Mouse (Mus musculus) layer of hippocampus, adult 2 months (tissue): ENCODE data around the gene Dnah7c. TPM values are rescaled to one million over a fixed set of nuclear protein-coding genes. Genes with fewer than 3 reads are reported as not detected.
"Not testable (repeated sequence)": the region's sequence is repeated elsewhere in the genome, so short reads cannot be mapped to it uniquely, and the experiment has no call there.

Experiments
- DNase-seq, 2 experiments: peaks; one replicate each; pipeline ENCODE4 v3.0.0; 2022; ENCODE audit warnings: low spot score in 2 of 2
- H3K27ac ChIP-seq: fragments of 200-600 bp; 2 replicates; pipeline ENCODE4 v1.8.1; 2022
- H3K4me3 ChIP-seq: fragments of 200-600 bp; 2 replicates; pipeline ENCODE4 v1.8.1; 2022; ENCODE audit warnings: mild to moderate bottlenecking
- CTCF ChIP-seq: fragments of 200-600 bp; conservative IDR thresholded peaks from 2 replicates; pipeline ENCODE4 v1.8.1; 2022; ENCODE audit warnings: antibody characterized with exemption, mild to moderate bottlenecking, moderate library complexity
- long read RNA-seq, 2 experiments: library from polyadenylated mRNA; stranded (forward); transcript quantifications; one replicate each; pipeline ENCODE4 v2.0.0; 2021; ENCODE audit warnings: borderline mapping rate in 2 of 2
- total RNA-seq, 2 experiments: library from RNA; stranded (reverse); gene quantifications; 2 replicates each; pipeline ENCODE4 v1.2.3; 2021

Gene Dnah7c
- total RNA-seq = under 1 TPM; 0.32 to 0.69 TPM
- long read RNA-seq, experiment 1 = 0 reads
- long read RNA-seq, experiment 2 = 0 reads

DNA sequence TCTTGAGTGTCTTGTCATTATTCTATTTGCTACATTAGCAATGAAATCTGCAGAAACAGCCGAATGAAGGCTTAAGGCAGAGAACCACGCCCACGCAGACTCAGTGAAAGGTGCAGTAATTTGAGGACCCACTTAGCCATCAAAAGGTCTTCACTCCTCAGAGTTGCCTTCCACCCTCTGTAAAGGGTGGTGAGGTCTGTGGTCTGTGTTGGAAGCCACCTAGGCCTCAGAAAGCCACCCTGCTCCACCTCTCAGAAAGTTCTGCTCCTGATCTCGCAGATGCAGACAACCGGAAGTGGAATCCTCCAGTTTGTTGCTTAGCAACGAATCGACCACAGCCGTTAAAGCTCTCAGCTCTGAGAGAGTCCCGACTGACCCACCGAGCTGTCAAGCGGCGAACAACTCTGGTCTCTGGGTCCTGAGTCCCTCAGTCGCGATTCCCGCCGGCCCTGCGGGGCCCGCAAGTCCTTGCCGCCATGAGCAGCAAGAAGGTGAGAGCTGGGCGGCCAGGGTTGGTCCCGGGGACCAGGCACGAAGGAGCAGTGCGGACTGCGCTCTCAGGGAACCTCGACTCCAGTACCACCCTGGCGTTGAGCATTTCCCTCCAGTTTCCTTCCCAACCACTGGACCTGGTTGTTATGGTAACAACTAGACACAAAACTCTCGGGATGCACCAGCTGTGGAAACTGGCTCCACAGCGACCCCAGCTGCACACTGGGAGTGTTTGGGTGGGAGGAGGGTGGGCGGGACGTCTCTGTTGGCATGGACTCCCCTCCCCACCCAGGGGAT is at the start of gene Dnah7c:
Gene Dnah7c (plus strand): TSS at position 456 of the 789 bp plus-strand sequence.
- Histone ChIP-seq H3K4me3 (peak within 1 kb of the TSS; percentile 56), H3K27ac (0 out of 2 replicates have a peak within 1 kb of the TSS, but pooled peaks have one; percentile 18)
- peak in 1 of 2 experiments; percentile 19 for DNase-seq
- peak; percentile 40 for TF ChIP-seq CTCF

DNA sequence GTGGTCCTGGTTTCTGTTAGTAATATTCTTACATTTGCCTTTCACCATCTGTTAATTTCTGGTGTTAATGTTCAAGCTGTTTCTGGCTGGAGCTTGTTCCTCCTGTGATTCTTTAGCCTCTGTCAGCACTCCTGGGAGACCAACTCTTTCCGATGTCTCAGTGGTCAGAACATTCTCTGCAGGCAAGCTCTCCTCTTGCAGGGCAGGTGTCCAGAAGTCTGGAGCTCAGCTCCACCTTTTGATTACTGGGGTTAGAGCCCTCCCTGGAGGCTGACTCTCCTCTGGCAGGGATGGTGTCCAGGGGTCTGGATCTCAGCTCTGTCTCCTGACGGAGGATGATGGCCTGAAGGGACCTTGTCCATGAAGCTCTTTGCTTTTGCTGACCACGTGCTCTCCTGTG is 44.8 kb upstream of the Dnah7c start:
- H3K4me3 ChIP-seq, H3K27ac ChIP-seq, DNase-seq: not testable (repeated sequence)

DNA sequence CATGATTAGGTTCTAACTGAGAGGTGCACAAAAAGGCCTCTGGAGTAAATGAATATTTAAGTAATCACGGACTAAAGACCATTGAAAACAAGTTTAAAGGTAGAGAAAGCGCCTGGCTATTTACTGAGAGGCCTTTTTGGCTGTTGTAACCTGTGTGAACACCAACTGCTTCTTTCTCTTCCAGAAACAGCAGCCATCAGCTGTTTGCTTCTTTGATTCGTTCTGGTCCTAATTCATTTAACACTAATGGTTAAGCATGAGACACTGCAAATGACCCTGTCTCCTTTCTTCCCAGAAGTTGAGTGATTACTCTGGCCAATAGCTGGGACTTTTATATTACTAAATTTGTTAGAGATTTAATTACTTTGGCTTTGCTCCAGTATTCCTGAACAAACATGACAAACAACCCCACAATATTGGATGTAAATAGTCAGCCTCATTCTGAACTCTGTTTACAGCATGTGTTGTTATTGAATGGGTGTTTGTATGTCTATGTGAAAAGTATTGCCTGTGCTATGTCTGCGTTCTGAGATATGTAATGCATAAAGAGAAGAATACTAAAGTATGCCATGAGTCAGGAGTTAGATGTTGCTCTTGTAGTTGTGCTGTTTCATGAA is 30.6 kb upstream of the Dnah7c start:
- not testable (repeated sequence) for H3K4me3 ChIP-seq, H3K27ac ChIP-seq, DNase-seq

DNA sequence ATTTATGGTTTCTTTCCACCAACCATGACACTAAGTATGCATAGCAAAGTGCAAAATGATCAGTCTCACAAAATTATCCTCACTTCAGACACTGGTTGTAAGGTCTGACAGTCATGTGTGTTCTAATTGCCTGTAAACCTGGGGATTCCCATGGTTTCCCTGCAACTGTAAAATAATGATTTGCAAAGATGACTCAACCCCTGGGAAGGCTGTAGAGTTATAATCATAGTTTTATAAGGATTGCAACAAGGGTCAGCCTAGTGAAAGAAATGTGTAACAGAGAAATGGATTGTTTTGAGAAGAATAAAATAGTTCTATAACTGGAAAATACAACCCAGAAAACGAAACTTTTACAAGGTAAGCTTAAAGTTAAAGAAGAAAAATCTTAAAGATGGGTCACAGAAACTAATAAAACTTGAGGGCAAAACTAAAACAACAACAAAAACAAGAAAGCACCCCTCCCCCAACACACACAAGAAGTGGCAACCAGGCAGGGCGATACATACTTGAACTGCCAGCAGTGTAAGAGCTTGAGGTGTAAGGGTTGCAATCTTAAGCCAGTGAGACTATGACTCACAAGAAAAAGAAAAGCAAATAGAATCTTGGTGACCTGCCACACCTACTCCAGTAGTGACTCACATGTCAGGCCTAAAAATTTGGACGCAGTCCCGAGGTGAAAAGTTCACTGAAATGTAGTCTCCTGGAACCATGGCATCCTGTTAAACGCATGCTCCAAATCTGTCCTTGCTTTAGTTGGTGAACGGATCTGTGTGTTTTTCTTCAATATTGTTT is 16.9 kb upstream of the Dnah7c start:
- Histone ChIP-seq H3K4me3 (no peak overlapping the region), H3K27ac (no peak overlapping the region)
- no peak for TF ChIP-seq CTCF
- no peak for DNase-seq

DNA sequence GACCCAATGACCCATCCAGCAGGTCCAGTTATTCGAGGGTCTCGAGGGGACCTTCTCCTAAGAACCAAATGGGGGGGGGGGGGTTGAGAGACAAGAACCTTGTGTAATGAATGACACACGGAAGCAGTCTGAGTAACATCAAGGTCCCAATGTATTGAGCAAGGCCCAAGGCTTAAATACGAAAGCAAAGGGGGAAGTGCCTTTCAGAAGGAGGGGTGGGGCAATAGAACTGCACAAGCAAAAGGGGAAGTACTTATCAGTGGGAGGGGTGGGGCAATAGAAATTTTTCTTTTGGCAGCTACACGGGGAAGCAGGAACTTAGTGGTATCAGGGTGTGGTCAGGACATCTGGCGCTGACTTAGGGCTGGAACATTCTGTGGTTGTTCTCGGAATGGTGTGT is 10.6 kb upstream of the Dnah7c start:
- not testable (repeated sequence) for H3K4me3 ChIP-seq, DNase-seq, H3K27ac ChIP-seq

DNA sequence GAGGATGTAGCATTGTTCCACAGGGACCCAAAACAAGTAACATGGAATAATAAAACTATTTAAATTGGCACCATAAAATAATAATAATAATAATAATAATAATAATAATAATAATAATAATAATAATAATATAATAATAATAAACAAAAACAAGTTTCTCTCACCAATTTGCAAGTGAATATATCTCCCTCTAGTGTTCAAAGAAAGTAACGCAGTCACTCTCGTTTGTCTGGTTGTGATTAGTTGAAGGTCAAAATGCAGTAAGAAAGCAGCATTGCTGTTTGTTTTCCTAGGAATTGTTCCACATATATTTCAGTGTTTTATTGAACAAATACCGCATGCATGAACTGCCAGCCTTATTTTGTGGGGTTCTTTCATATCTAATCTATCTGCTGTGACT is 8.4 kb upstream of the Dnah7c start:
- not testable (repeated sequence) for H3K4me3 ChIP-seq, H3K27ac ChIP-seq, DNase-seq
- peak; percentile 81 for TF ChIP-seq CTCF

DNA sequence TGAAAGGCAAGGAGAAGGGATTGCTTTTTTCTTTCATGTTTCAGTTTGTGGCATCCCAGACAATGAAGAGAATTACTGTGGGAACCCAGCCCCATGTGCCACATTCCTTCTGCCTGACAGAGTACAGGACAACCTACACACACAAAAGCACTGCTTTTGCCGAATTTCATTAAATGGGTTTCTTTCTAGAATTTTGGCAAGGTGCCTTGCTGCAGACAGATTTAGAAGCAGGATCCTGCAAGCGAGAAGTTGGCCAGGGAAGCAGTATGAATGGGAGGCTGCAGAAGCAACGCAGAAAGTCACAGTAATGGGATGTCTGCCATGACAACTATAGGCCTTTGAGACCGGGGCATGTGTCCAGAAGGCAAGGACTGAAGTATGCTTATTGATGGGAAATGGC is 6.4 kb upstream of the Dnah7c start:
- DNase-seq, H3K27ac ChIP-seq, H3K4me3 ChIP-seq: not testable (repeated sequence)

DNA sequence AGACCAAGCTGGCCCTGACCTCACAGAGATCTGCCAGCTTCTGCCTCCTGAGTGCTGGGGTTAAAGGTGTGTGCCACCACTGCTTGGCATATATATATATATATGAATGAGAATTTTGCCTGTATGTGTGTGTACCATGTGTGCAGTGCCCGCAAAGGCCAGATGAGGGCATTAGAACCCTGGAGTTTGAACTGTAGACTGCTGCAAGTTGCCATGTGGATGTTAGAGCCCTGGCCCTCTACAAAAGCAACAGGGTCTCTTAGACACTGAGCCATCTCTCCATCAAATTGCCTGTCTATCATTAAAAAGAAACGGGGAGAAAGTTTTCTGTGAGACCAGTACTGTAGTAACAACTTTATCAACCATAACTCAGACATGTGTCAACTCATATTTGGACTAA is 3.0 kb downstream of the Dnah7c start:
- TF ChIP-seq CTCF = peak; percentile 33
- H3K27ac ChIP-seq = no peak overlapping the region
- no peak overlapping the region for H3K4me3 ChIP-seq
- no peak for DNase-seq

DNA sequence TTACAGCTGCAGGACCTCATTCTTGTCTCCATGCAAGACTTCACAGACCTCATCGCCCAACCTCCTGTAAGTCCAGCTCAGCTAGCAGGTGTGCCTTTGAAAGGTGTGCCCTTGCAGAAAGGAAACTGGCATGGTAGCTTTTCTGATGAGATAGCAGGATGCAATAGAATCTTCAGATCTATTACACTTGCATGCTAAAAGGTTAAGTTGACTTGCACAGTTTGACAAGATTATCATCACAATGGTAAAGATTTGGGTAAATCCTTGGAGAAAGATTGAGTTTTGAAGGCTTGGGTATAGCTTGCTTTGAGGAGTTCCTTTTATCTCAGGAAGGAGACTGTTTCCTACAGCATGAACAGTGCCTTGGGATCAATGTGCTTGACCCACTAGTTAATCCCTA is 89.3 kb downstream of the Dnah7c start:
- H3K27ac ChIP-seq, DNase-seq, H3K4me3 ChIP-seq: not testable (repeated sequence)

DNA sequence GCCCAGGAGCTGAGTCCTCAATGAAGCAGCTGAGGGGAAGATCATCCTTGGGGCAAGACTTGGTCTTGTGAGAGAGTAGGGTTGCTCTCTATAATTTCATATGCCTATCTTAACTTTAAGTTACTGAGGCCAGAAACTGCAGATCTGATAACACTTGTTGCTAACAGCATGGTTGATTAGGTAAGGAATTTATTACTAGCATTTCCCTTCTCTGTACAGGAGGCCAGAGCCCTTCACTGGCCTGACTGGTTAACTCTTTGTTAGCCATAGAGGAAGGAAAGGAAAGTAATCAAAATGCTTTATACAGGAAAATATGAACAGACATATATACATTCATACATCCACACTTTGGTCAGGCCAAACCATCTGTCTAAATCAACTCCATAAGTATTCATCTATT is 95.6 kb downstream of the Dnah7c start:
- H3K27ac ChIP-seq = no peak overlapping the region
- H3K4me3 ChIP-seq = no peak overlapping the region
- no peak for DNase-seq
- TF ChIP-seq CTCF = no peak

DNA sequence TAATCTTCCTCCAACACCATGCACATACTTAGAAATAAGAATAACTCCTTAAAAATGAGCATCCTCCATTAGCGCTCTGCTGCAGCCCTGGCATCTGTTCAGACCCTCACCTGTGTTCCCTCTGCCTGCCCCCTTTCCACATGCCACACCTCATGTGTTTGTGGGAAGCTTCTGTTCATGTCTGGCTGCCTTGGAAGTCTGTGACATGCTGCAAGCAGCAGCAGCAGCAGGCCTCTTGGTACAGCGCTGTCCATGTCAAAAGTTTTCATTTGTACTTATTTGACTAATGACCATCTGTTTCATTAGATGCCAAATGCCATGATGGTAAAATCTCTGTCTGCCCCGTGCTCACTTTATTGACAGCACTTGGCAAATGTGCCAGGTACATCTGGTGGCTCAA is 101.1 kb downstream of the Dnah7c start:
- DNase-seq, H3K4me3 ChIP-seq: not testable (repeated sequence)

DNA sequence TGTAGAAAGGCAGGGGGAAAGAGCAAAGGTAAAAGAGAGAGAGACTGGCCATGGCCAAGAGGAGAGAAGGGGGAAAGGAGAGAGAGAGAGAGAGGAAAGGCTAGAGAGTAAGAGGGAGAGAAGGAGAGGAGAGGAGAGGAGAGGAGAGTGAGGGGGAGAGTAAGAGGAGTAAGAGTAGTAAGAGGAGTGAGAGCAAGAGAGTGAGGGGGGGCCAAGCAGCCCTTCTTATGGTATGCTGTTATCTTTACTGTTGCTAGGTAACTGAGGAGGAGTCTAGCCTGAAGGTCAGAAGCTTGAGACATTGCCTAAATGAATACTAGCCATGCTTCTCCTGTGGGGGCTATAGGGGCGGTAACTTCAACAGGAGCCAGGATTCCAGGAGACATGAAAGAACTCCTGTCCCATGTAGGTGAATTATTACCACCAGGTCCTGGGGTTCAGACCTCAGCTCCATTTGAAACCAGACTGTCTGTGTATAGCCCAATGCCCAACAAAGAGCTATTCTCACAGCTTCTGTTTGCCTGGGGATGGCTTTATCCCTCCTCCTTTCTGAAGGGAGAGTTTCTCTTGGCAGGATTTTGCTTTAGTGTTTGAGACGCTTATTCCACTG is 119.5 kb downstream of the Dnah7c start:
- Histone ChIP-seq H3K4me3 (no peak overlapping the region), H3K27ac (no peak overlapping the region)
- no peak for DNase-seq
- no peak for TF ChIP-seq CTCF

More for the DNA sequence above, 101.1 kb downstream of the Dnah7c start:
- H3K27ac ChIP-seq = not testable (repeated sequence)

DNA sequence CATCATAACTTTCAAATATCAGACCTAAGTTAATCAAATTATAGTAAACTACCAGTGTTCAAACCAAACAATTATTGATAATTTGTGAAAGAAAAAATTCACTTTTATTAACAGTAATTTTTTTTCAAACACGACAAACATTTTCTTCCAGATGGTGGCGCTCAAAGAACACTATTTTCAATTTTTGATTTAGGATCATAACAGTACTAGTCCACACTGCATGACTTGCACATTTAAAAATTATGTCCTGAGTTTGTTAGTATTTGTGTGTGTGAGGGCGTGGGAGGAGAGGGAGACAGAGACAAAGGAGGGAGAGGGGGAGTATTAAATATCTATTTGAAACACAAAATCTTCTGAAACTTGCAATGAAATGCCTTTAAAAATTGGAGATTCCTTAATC is 155.0 kb downstream of the Dnah7c start:
- TF ChIP-seq CTCF = peak; percentile 82
- peak; percentile 35 to 53 for DNase-seq
- Histone ChIP-seq H3K27ac (no peak overlapping the region; the same call in 1 of the 2 replicates), H3K4me3 (no peak overlapping the region)

DNA sequence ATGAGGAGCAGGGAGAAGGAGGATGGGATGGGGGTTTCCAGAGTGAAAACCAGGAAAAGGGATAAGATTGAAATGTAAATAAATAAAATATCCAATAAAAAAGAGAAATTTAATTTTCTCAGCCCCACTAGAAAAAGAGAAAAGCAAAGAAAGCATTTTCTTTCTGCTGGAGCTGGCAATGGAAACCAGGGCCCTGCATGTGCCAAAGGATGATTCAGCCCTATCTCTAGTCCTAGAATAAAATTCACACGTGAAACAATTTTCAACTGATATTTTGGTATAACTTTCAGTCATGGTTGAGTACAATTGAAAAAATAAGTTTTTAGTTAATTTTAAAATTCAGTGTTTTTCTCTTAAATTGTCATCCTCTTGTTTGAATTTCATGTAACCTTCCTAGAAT is 168.4 kb downstream of the Dnah7c start:
- not testable (repeated sequence) for H3K4me3 ChIP-seq, H3K27ac ChIP-seq
- DNase-seq = peak in 1 of 2 experiments; percentile 7

DNA sequence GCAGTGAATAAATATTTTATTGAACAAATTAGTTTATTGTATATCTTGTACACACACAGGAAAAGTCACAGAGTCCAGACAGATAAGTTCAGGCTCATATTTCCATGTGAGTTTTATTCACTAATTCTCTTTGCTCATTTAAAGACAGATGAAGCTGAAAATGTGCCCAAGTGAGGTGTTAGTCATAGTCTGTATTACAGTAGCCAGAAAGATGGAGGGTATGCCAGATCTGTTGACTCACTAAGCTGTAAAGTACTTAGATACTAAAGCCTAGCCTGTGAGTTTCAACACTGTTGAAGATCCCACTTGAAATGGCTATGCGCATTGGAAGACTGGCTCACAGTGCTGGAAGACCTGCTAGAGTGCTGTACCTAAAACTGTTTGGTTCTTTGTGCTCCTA is 171.0 kb downstream of the Dnah7c start:
- H3K4me3 ChIP-seq, H3K27ac ChIP-seq: not testable (repeated sequence)
- peak in 1 of 2 experiments; percentile 21 for DNase-seq
